Mouse (Mus musculus): ENCODE data around the gene Usp10. TPM values are rescaled to one million over a fixed set of nuclear protein-coding genes. Genes with fewer than 3 reads are reported as not detected.

Usp10 gene
- total RNA-seq, 2 experiments from 2014 or later, result 86.4 to 88.9 TPM

DNA sequence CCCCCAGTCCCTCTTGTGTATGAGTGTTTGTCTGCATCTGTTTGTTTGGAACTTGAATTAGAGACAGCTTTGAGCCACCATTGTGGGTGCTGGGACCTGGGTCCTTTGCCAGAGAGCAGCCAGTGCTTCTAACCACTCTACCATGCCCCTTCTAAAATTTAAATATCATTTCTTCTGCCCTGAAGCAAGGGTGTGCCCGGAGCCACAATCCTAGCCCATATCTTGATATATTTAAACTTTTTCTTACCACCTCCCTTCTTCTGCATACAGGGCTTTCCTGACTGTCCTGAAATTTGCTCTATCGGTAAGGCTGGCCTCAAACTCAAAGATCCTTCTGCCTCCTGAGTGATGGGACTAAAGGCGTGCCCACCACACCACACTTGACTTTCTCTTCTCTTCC is 7.3 kb downstream of the Usp10 start:
- H3K4me3 ChIP-seq, result no peak overlapping the region
- H3K27ac ChIP-seq, result no peak overlapping the region
- intact Hi-C loops (cut with DNase I), result no loop called here
- no peak for TF ChIP-seq CTCF (IDR thresholded peaks at IDR 0.05)
- no peak for DNase-seq (ENCODE audit: extremely low spot score in 1 of 2, low spot score in 2 of 2)

DNA sequence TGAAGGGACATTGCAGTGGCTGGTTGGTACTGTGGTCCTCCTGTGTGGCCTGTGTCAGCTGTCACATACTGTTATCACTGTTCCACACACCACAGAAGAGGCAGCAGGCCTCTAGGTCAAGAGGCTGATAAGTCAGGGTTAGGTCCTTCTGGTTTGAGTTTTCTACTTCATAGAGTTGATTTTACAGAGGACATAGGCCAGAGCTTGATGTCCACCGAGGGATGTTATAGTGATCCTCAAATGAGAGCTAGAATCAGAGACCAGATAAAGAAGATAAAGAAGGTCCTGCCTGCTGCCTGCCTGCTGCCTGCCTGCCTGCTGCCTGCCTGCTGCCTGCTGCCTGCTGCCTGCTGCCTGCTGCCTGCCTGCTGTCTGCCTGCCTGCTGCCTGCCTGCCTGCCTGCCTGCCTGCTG is 8.0 kb downstream of the Usp10 start:
- Histone ChIP-seq H3K27ac (no peak overlapping the region), H3K4me3 (no peak overlapping the region)
- no peak for DNase-seq (ENCODE audit: extremely low spot score in 1 of 2, low spot score in 2 of 2)
- no peak for TF ChIP-seq CTCF (IDR thresholded peaks at IDR 0.05)
- intact Hi-C loops (cut with DNase I), result no loop called here

DNA sequence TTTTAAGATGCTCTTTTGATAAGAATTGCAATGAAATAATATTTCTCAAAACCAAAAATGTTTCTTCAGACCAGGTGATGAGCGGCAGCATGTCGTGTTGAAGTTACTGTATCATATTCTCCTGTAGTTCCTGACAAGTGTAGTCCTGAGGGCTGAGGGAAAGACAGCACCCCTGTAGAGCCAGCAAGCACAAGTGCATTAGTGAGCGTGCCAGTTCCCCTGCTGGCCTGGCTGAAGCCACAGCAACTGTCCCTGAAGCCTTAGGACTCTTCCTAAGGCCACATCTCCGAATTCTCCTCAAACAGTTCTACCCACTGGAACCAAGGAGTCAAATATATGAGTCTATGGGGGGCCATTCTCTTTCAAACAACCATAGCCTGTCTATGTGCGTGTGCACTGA is 13.1 kb downstream of the Usp10 start:
- Histone ChIP-seq H3K27ac (no peak overlapping the region), H3K4me3 (no peak overlapping the region)
- DNase-seq (ENCODE audit: extremely low spot score in 1 of 2, low spot score in 2 of 2), result no peak
- intact Hi-C loops (cut with DNase I), result no loop called here
- TF ChIP-seq CTCF (IDR thresholded peaks at IDR 0.05), result no peak

DNA sequence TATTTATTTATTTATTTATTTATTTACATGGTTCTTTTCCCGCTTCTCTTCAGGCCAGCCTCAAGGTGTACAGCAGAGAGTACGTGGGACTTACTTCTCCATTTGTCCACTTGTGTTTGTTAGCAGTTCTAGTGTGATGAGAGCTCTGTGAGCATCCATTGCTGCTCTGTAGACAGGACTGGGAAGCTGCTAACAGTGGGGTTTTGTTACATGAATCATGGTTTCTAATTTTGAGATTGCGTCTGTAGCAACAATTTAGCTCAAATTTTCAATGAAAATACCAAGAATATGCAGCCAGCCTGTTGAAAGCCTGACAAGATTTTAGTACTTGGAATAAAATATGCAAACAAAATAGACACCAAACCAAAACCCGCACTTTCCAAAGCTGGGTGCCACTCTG is 15.3 kb downstream of the Usp10 start:
- DNase-seq (ENCODE audit: extremely low spot score in 1 of 2, low spot score in 2 of 2), result no peak
- no peak overlapping the region for H3K27ac ChIP-seq
- H3K4me3 ChIP-seq, result no peak overlapping the region
- no peak for TF ChIP-seq CTCF (IDR thresholded peaks at IDR 0.05)
- intact Hi-C loops (cut with DNase I), result loop anchor here (5.0 kb wide), 1 partner anchor 238 kb away; no protein-coding TSS in a partner anchor

DNA sequence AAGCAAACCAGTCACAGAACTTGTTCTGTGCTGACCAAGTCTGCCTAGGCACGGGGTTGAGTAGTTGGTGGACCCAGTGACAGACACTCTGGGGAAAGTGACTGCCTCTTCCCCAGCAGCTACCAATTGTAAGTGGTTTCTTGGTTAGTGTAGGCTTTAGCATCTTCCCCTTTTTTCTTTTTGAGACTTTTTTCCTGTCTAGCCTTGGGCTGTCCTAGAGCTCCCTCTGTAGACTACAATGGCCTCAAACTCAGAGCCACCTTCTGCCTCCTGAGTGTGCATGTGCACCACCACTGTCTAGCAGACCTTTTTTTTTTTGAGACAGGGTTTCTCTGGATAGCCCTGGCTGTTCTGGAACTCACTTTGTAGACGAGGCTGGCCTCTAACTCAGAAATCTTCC is 16.3 kb downstream of the Usp10 start:
- no peak for DNase-seq (ENCODE audit: extremely low spot score in 1 of 2, low spot score in 2 of 2)
- intact Hi-C loops (cut with DNase I), result loop anchor here (2.0 to 5.0 kb wide), 2 partner anchors 64 to 239 kb away; partner anchors contain the start of gene Klhl36
- TF ChIP-seq CTCF (IDR thresholded peaks at IDR 0.05), result peak; percentile 37
- Histone ChIP-seq H3K4me3 (no peak overlapping the region), H3K27ac (no peak overlapping the region)

DNA sequence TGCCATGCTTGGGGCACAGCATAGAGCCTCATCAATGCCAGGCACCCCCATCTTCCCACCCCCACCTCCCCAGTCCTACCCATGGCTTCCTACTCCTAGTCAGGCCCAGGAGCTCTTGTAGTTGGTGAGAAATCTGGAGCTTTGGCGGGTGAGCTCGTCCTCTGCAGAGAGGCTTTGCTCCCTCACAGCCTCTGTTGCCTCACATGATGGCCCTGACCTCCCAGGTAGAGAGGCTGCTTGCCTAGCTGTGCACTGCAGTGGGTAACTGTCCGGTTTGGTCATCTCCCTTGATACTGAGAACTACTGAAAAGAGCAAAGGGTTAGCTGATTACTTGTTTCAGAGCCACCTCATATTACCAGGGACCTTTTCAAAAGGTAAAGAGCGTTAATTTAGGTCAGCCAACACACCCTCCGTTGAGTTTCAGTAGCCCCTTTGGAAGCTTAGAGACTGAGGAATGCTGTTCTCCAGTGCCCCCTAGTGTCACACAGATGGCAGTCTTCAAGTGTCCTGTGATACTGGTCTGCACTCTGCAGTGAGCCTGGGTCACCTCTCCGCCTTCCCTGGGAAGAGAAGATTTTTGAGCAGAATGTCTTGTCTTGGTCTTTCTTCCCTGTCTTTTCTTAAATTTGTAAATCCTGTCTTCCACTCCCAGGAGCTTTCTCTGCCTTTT is 17.4 kb downstream of the Usp10 start:
- intact Hi-C loops (cut with DNase I), result loop anchor here (1.0 to 5.0 kb wide), 3 partner anchors 65 to 240 kb away; partner anchors contain the start of gene Klhl36
- no peak for DNase-seq (ENCODE audit: extremely low spot score in 1 of 2, low spot score in 2 of 2)
- TF ChIP-seq CTCF (IDR thresholded peaks at IDR 0.05), result peak; percentile 76
- H3K4me3 ChIP-seq, result no peak overlapping the region
- H3K27ac ChIP-seq, result no peak overlapping the region

DNA sequence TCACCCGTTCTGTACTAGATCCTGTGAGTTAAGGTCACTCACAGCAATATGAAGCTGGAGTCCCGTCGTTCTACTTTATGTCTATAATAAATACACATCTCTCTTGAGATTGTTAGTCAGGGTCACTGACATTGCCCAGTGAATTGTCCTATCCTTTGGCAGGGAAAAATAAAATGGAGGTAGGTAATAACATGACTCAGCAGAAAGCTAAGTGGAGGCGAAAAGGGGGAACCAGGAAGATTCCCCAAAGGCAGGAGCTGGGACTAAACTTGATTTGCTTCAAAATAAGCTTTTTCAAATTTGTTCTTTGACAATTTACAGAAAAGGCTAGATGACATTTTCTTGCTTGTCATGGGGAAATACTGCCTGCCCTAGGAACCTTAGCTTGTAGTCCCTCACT is 21.2 kb downstream of the Usp10 start:
- Histone ChIP-seq H3K27ac (no peak overlapping the region), H3K4me3 (no peak overlapping the region)
- no peak for DNase-seq (ENCODE audit: extremely low spot score in 1 of 2, low spot score in 2 of 2)
- intact Hi-C loops (cut with DNase I), result no loop called here
- TF ChIP-seq CTCF (IDR thresholded peaks at IDR 0.05), result no peak

DNA sequence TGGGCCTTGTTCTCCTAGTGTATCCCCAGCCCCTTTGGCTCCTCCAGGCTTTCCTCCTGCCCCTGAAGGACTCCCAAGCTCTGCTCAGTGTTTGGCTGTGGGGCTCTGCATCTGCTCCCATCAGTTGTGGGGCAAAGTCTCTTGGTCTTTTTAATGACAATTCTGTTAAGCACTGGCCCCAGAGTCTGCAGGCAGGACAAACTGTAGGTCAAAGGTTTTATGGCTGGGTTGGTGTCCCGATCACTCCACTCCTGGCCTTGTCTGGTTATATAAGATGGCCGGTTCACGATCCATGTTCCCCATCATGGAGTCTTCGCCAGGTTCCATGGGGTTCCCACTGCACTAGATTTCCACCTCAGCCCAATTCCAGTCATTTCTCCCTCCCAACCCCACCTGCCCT is 23.5 kb downstream of the Usp10 start:
- Histone ChIP-seq H3K27ac (no peak overlapping the region), H3K4me3 (no peak overlapping the region)
- no peak for TF ChIP-seq CTCF (IDR thresholded peaks at IDR 0.05)
- no peak for DNase-seq (ENCODE audit: extremely low spot score in 1 of 2, low spot score in 2 of 2)
- intact Hi-C loops (cut with DNase I), result no loop called here

DNA sequence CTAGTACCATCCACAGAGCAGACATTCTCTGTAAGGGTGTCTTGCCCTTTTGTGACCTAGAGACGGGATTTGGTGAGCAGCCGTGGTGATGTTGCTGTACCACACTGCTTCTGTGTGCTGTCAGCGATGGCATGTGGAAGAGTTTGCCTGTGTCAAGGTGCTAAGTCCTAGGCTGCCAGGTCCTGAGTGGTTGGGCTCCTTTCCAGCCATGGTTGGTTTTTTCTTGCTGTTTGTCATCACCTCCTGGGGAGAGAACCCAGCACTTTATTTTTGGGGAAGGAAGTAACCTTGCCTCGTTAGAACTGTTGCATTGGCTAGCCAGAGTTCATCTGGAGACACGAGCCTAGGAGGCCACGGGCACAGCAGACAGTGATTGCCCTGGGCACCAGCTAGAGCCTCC is 25.4 kb downstream of the Usp10 start:
- Histone ChIP-seq H3K27ac (no peak overlapping the region), H3K4me3 (no peak overlapping the region)
- no peak for TF ChIP-seq CTCF (IDR thresholded peaks at IDR 0.05)
- intact Hi-C loops (cut with DNase I), result no loop called here
- no peak for DNase-seq (ENCODE audit: extremely low spot score in 1 of 2, low spot score in 2 of 2)

DNA sequence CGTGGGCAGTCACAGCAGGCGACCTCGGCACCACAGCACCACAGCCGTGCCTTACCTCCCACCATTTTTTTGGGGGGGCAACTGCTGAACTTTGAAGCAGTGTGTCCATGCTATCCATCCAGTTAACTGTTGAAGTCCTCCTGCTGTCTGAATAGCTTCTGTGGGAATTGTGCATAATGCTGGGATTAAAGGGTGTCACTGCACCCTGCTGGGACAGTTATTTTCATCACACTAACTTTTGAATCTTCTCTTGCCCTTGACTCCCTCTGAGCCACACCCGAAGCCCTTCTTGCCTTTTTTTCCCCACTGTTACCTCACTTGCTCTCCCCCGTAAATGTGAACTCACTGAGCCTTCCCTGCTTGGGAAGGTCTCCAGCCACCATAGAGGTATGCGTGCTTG is 28.3 kb downstream of the Usp10 start:
- H3K27ac ChIP-seq, result no peak overlapping the region
- no peak overlapping the region for H3K4me3 ChIP-seq
- no peak for TF ChIP-seq CTCF (IDR thresholded peaks at IDR 0.05)
- DNase-seq (ENCODE audit: extremely low spot score in 1 of 2, low spot score in 2 of 2), result no peak
- intact Hi-C loops (cut with DNase I), result no loop called here

DNA sequence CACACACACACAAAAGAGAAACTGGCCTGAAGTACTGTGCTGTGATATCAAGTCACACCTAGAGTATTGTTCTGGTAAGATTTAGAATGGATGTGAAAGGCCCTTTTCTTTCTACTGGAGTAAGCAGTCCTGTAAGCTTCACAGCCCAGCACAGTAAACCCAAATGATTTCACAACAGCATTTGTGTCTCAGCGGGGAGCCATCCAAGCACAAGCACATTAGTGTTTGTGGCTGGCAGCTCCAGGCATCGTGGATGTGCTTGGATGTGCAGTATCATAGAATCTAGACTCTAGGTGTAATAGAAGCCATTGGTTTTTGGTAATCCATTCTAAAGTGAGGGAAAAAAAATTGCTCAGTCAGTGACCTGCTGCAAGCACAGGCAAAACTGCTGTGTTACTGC is 29.2 kb downstream of the Usp10 start:
- H3K27ac ChIP-seq, result no peak overlapping the region
- no peak for TF ChIP-seq CTCF (IDR thresholded peaks at IDR 0.05)

DNA sequence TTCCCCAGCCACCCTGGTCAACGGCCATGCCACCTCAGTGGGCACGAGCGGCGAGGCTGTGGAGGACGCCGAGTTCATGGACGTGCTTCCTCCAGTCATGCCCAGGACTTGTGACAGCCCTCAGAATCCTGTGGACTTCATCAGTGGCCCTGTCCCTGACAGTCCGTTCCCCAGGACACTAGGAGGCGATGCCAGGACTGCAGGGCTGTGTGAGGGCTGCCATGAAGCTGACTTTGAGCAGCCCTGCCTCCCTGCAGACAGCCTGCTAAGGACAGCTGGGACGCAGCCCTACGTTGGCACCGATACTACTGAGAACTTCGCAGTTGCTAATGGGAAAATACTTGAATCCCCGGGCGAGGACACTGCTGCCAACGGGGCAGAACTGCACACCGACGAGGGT is 31.3 kb downstream of the Usp10 start:
- Histone ChIP-seq H3K27ac (no peak overlapping the region), H3K4me3 (no peak overlapping the region)
- DNase-seq (ENCODE audit: extremely low spot score in 1 of 2, low spot score in 2 of 2), result no peak
- TF ChIP-seq CTCF (IDR thresholded peaks at IDR 0.05), result no peak
- intact Hi-C loops (cut with DNase I), result no loop called here

More for the DNA sequence above, 29.2 kb downstream of the Usp10 start:
- intact Hi-C loops (cut with DNase I), result no loop called here
- no peak overlapping the region for H3K4me3 ChIP-seq
- no peak for DNase-seq (ENCODE audit: extremely low spot score in 1 of 2, low spot score in 2 of 2)

DNA sequence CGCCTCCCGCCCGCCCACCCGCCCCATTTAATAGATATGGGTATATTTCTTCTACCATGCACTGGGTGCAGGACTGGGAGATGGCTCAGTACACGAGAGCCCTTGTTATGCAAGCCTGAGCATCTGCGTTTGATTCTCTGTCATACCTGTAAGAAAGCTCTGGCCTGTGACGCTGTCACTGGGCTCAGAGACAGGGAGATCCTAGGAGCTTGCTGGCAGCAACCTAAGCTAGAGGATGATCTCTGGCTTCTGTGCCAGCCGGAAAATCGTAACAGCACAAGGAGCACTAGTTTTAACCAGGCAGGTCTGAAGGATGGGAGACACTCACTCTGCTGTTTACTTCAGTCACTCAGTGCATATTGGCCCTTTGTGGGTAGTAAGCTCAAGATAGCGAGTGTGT is 33.5 kb downstream of the Usp10 start:
- DNase-seq (ENCODE audit: extremely low spot score in 1 of 2, low spot score in 2 of 2), result no peak
- no peak for TF ChIP-seq CTCF (IDR thresholded peaks at IDR 0.05)

More for the DNA sequence above, 33.5 kb downstream of the Usp10 start:
- Histone ChIP-seq H3K27ac (no peak overlapping the region), H3K4me3 (no peak overlapping the region)
- intact Hi-C loops (cut with DNase I), result loop anchor here (1.0 kb wide), 2 partner anchors 128 to 135 kb away; no protein-coding TSS in a partner anchor

Data from left cerebral cortex, adult 2 months (tissue).